Mouse (Mus musculus) testis, postnatal 10 days (tissue): ENCODE measurements around the gene Strip1.

Source experiments
- DNase-seq: peaks from one replicate; pipeline ENCODE4 v3.0.0; 2021; ENCODE audit warnings: low spot score

The Strip1 gene

GRCm38 (mm10) chr3:107591612-107592011 is 39.9 kb downstream of the Strip1 start:
- no peak for DNase-seq

- DNase-seq: peak; percentile 66
These were observed 45.0 kb downstream of the Strip1 start for GRCm38 (mm10) chr3:107586504-107586903.

- no peak for DNase-seq
These were observed 47.6 kb downstream of the Strip1 start for GRCm38 (mm10) chr3:107583893-107584292.

GRCm38 (mm10) chr3:107582875-107583767 is 48.4 kb downstream of the Strip1 start:
- no peak for DNase-seq

GRCm38 (mm10) chr3:107582130-107582874 is 49.2 kb downstream of the Strip1 start:
- DNase-seq: no peak

GRCm38 (mm10) chr3:107581103-107582010 is 50.1 kb downstream of the Strip1 start:
- no peak for DNase-seq

- peak; percentile 86 for DNase-seq
These were observed 52.0 kb downstream of the Strip1 start for GRCm38 (mm10) chr3:107579466-107579865.

GRCm38 (mm10) chr3:107577810-107578390 is 53.6 kb downstream of the Strip1 start:
- DNase-seq: no peak

GRCm38 (mm10) chr3:107576807-107577206 is 54.7 kb downstream of the Strip1 start:
- no peak for DNase-seq

GRCm38 (mm10) chr3:107571205-107571604 is 60.3 kb downstream of the Strip1 start:
- no peak for DNase-seq

GRCm38 (mm10) chr3:107568721-107569120 is 62.8 kb downstream of the Strip1 start:
- DNase-seq: no peak

- DNase-seq: no peak
These were observed 63.7 kb downstream of the Strip1 start for GRCm38 (mm10) chr3:107567766-107568165.

- DNase-seq: no peak
These were observed 66.2 kb downstream of the Strip1 start for GRCm38 (mm10) chr3:107565331-107565730.

GRCm38 (mm10) chr3:107563880-107564279 is 67.6 kb downstream of the Strip1 start:
- DNase-seq: no peak

- no peak for DNase-seq
These were observed 68.9 kb downstream of the Strip1 start for GRCm38 (mm10) chr3:107562591-107562990.
